In the genomic region with DNA sequence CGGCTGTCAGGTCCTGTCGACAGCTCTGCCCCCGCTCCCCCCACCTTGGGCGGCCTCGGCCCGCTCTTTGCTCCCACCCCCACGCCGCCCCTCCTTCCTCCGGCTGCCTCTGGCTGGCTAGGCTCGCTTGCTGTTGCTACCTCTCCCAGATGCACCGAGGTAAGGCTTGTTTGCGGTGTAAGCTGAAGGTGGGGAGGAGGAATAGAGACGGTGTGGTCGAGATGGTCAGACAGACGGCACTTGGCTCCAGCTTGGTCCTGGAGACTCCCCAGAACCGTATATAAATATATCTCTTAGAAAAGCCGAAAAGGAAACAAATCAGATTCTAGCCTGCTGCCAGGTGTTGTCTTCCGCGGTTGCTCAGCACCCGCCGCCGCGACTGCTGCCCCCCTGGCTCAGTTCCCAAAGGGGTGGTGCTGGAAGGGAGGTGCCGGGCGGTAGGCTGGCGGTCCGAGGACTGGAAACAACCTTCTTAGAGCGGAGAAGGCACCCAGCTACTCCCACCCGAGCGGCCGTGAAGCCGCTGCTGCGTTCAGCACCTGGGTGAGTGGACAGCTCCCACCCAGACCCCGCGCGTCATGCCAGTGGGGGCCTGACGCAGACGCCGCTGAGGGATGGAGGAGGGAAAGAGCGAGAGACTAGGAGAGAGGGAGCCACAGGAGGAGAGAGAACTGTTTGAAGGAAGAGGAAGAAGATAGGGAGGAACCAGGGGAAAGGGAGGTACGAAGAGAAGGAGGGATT, we compare ENCODE assay signal across 8 mouse cellular contexts. TPM values are rescaled to one million over a fixed set of nuclear protein-coding genes. Genes with fewer than 3 reads are reported as not detected.
DNase-seq lines count a peak whose midpoint lies in the region; ATAC-seq and TF ChIP-seq lines count a peak whose summit lies in the region.

A gene (minus strand): TSS at position 320 of the 741 bp plus-strand sequence.

- TF ChIP-seq EP300 in lung, postnatal 0 days (IDR thresholded peaks at IDR 0.05): no peak

- H3K4me2 ChIP-seq in forebrain, embryonic 14.5 days (ENCODE audit: low read length): peak within 1 kb of the TSS; percentile 96
- H3K4me2 ChIP-seq in hindbrain, embryonic 12.5 days (replicated peaks): peak within 1 kb of the TSS; percentile 66
- peak within 1 kb of the TSS; percentile 51 for H3K4me2 ChIP-seq in lung, postnatal 0 days (replicated peaks; ENCODE audit: low read depth, low read length)

- under 1% methylated on average over 41 of the region's 41 CpGs for WGBS in forebrain, embryonic 14.5 days
- under 1% methylated on average over 41 of the region's 41 CpGs for WGBS in hindbrain, embryonic 12.5 days
- under 1% methylated on average over 41 of the region's 41 CpGs for WGBS in lung, postnatal 0 days

- peak within 1 kb of the TSS; percentile 44 to 55 for H3K4me3 ChIP-seq in ES-E14 (ENCODE audit: insufficient read depth in 1 of 2, low read depth in 1 of 2, low read length in 2 of 2, poor library complexity in 1 of 2, severe bottlenecking in 1 of 2)
- peak within 1 kb of the TSS; percentile 51 for H3K4me3 ChIP-seq in forebrain, embryonic 14.5 days (ENCODE audit: low read depth, low read length)
- H3K4me3 ChIP-seq in hindbrain, embryonic 12.5 days: peak within 1 kb of the TSS; percentile 39
- peak within 1 kb of the TSS; percentile 10; the same call in 1 of the 2 replicates for H3K4me3 ChIP-seq in lung, postnatal 0 days (ENCODE audit: low read depth, low read length)

- no peak for TF ChIP-seq CTCF in lung, postnatal 0 days (IDR thresholded peaks at IDR 0.05)

- peak; percentile 78 for ATAC-seq in forebrain, embryonic 14.5 days
- ATAC-seq in hindbrain, embryonic 12.5 days (ENCODE audit: low FRiP score): peak; percentile 84
- ATAC-seq in lung, postnatal 0 days: peak; percentile 86

- no peaks in the 10 kb centered on the region for H3K36me3 ChIP-seq in ES-E14 (ENCODE audit: control insufficient read depth, insufficient read depth, low read length, poor library complexity, severe bottlenecking)
- no peaks in the 10 kb centered on the region for H3K36me3 ChIP-seq in forebrain, embryonic 14.5 days (ENCODE audit: control insufficient read depth, insufficient read depth, low read length)
- no peaks in the 10 kb centered on the region for H3K36me3 ChIP-seq in hindbrain, embryonic 12.5 days
- H3K36me3 ChIP-seq in lung, postnatal 0 days (ENCODE audit: insufficient read depth, low read length): no peaks in the 10 kb centered on the region

- DNase-seq in ES-E14 (ENCODE audit: low read depth, low spot score): peak; percentile 65
- peak; percentile 37 for DNase-seq in c-Kit-positive CD71-negative TER-119-negative erythroid progenitor cells, embryonic 14.5 days (ENCODE audit: low read depth)
- DNase-seq in forebrain, embryonic 14.5 days (ENCODE audit: low spot score): peak; percentile 83
- DNase-seq in layer of hippocampus, postnatal 14 days (ENCODE audit: low spot score in 2 of 2): peak; percentile 70 to 76
- DNase-seq in lung, postnatal 0 days (ENCODE audit: low spot score): peak; percentile 70
- DNase-seq in retina, embryonic 14.5 days (ENCODE audit: low spot score): peak; percentile 77
- DNase-seq in urinary bladder, postnatal 25 days (ENCODE audit: low spot score): peak; percentile 55

- no peaks in the 10 kb centered on the region for H3K9me3 ChIP-seq in ES-E14 (ENCODE audit: control insufficient read depth, insufficient read depth, low read depth, low read length)
- H3K9me3 ChIP-seq in forebrain, embryonic 14.5 days (replicated peaks; ENCODE audit: control insufficient read depth, low read length): no peaks in the 10 kb centered on the region
- H3K9me3 ChIP-seq in hindbrain, embryonic 12.5 days (replicated peaks): no peaks in the 10 kb centered on the region
- H3K9me3 ChIP-seq in lung, postnatal 0 days (ENCODE audit: low read length): no peaks in the 10 kb centered on the region

- H3K27me3 ChIP-seq in forebrain, embryonic 14.5 days (replicated peaks; ENCODE audit: control insufficient read depth, insufficient read depth, low read length): peaks cover 8% of the 10 kb centered on the region; the same call in 1 of the 2 replicates
- H3K27me3 ChIP-seq in hindbrain, embryonic 12.5 days: peaks cover 29% of the 10 kb centered on the region
- H3K27me3 ChIP-seq in lung, postnatal 0 days (replicated peaks; ENCODE audit: insufficient read depth, low read length): peaks cover 26% of the 10 kb centered on the region

- H3K4me1 ChIP-seq in ES-E14 (ENCODE audit: control insufficient read depth in 2 of 2, insufficient read depth in 2 of 2, low read length in 2 of 2, poor library complexity in 1 of 2): peaks cover 0 to 6% of the 10 kb centered on the region in 2 experiments; a peak in 1 of 4 replicates
- peaks cover 2% of the 10 kb centered on the region; the same call in 1 of the 2 replicates for H3K4me1 ChIP-seq in forebrain, embryonic 14.5 days (ENCODE audit: control insufficient read depth, insufficient read depth, low read length)
- H3K4me1 ChIP-seq in hindbrain, embryonic 12.5 days: peaks cover 4% of the 10 kb centered on the region; the same call in 1 of the 2 replicates
- H3K4me1 ChIP-seq in lung, postnatal 0 days (ENCODE audit: insufficient read depth, low read depth, low read length): no peaks in the 10 kb centered on the region

- in situ Hi-C loops in ES-E14 (cut with MboI; ENCODE audit: low sequenced_read_pairs in 2 of 2, unreplicated experiment in 2 of 2): no loop called here

- H3K9ac ChIP-seq in ES-E14 (ENCODE audit: insufficient read depth, low read depth, low read length, poor library complexity, severe bottlenecking): no peak within 1 kb of the TSS
- peak within 1 kb of the TSS; percentile 70 for H3K9ac ChIP-seq in forebrain, embryonic 14.5 days (ENCODE audit: low read length)
- H3K9ac ChIP-seq in hindbrain, embryonic 12.5 days: peak within 1 kb of the TSS; percentile 65
- no peak within 1 kb of the TSS for H3K9ac ChIP-seq in lung, postnatal 0 days (replicated peaks; ENCODE audit: low read depth)

- no peak within 1 kb of the TSS for H3K27ac ChIP-seq in ES-E14 (ENCODE audit: insufficient read depth, low read depth, low read length, poor library complexity, severe bottlenecking)
- peak within 1 kb of the TSS; percentile 45 for H3K27ac ChIP-seq in forebrain, embryonic 14.5 days (ENCODE audit: low read depth, low read length)
- peak within 1 kb of the TSS; percentile 46 for H3K27ac ChIP-seq in hindbrain, embryonic 12.5 days
- no peak within 1 kb of the TSS for H3K27ac ChIP-seq in lung, postnatal 0 days (ENCODE audit: low read length)

TF ChIP-seq in ES-E14, 5 proteins besides CTCF, POLR2A, EP300 and RAD21:
- TF ChIP-seq ZNF384 (IDR thresholded peaks at IDR 0.05; ENCODE audit: low read depth, low read length): no peak
- TF ChIP-seq ZC3H11A (IDR thresholded peaks at IDR 0.05; ENCODE audit: borderline replicate concordance, low read depth, low read length): no peak
- TF ChIP-seq HCFC1 (IDR thresholded peaks at IDR 0.05; ENCODE audit: borderline replicate concordance, insufficient read depth, low read length): no peak
- no peak for TF ChIP-seq CHD2 (IDR thresholded peaks at IDR 0.05; ENCODE audit: low read depth, low read length)
- no peak for TF ChIP-seq MAFK (IDR thresholded peaks at IDR 0.05; ENCODE audit: insufficient read depth, low read depth, low read length)

RNA-seq across cellular contexts. Expression of the gene that starts here (rescaled TPM):
- 0.05 TPM in 1 of 2 replicates, not detected in the other for total RNA-seq in ES-E14 (2012; rRNA removed)
- 2.8 and 3.6 TPM in 2 replicates for polyA plus RNA-seq in forebrain, embryonic 14.5 days (2014; fragmentation: Nextera tagmentation; extraction: Ambion mirVana)
- polyA plus RNA-seq in hindbrain, embryonic 12.5 days (2016; fragmentation: Nextera tagmentation; extraction: Ambion mirVana): 2.9 and 4.3 TPM in 2 replicates
- 10 to 100 TPM; 28.2 to 29.7 TPM for total RNA-seq in layer of hippocampus, postnatal 14 days (2021)
- 0.06 and 0.24 TPM in 2 replicates for polyA plus RNA-seq in lung, postnatal 0 days (2015; fragmentation: Nextera tagmentation; extraction: Ambion mirVana)

Comparison
In these comparisons a context has a peak if more than half of its experiments do, and no peak if none do; other contexts are left out.
1. RNA of the gene that starts here (total RNA-seq): 28.2 to 29.7 TPM in layer of hippocampus, postnatal 14 days; 0.05 TPM in ES-E14; every median in the first group is over 10 times any median in the second.
2. Peak in DNase-seq and H3K4me3 ChIP-seq in ES-E14; RNA of the gene not detected or under 1 TPM.
3. Peak in DNase-seq, ATAC-seq, H3K4me3 ChIP-seq and H3K4me2 ChIP-seq in lung, postnatal 0 days; RNA of the gene not detected or under 1 TPM.
4. H3K27ac ChIP-seq: peak in forebrain, embryonic 14.5 days (single experiment) and hindbrain, embryonic 12.5 days (single experiment); none in ES-E14 (single experiment) and lung, postnatal 0 days (single experiment).
5. H3K9ac ChIP-seq: peak in forebrain, embryonic 14.5 days (single experiment) and hindbrain, embryonic 12.5 days (single experiment); none in ES-E14 (single experiment) and lung, postnatal 0 days (single experiment).
6. Peak in every context shown above with its lines, with median percentiles within 50 percentile points of each other: DNase-seq, H3K4me3 ChIP-seq, ATAC-seq and H3K4me2 ChIP-seq.